Mouse (Mus musculus) thymus, adult 2 months (tissue): ENCODE measurements around the gene Prkci. TPM values are rescaled to one million over a fixed set of nuclear protein-coding genes. Genes with fewer than 3 reads are reported as not detected.

Experiments
- DNase-seq: peaks from one replicate; pipeline ENCODE4 v3.0.0; 2021
- H3K27ac ChIP-seq: fragments of 200-500 bp; 2 replicates; pipeline ENCODE4 v1.5.1; 2012; ENCODE audit warnings: low read length, control low read depth; ENCODE audit not compliant: control insufficient read depth, insufficient read depth
- H3K27me3 ChIP-seq: fragments of 200-500 bp; 2 replicates; pipeline ENCODE4 v1.6.1; 2012; ENCODE audit warnings: mild to moderate bottlenecking, low read length, moderate library complexity, mixed read lengths; ENCODE audit not compliant: control insufficient read depth, insufficient read depth
- H3K36me3 ChIP-seq: fragments of 200-500 bp; 2 replicates; pipeline ENCODE4 v1.6.1; 2012; ENCODE audit warnings: mild to moderate bottlenecking, low read length, moderate library complexity; ENCODE audit not compliant: control insufficient read depth, insufficient read depth
- H3K4me1 ChIP-seq: fragments of 200-500 bp; replicated peaks from 2 replicates; pipeline ENCODE4 v1.6.1; 2012; ENCODE audit warnings: low read length; ENCODE audit not compliant: control insufficient read depth, insufficient read depth
- H3K4me3 ChIP-seq: fragments of 200-500 bp; 2 replicates; pipeline ENCODE4 v1.5.1; 2012; ENCODE audit warnings: mild to moderate bottlenecking, low read length, control low read depth, moderate library complexity; ENCODE audit not compliant: control insufficient read depth, insufficient read depth
- CTCF ChIP-seq: fragments of 200-500 bp; IDR thresholded peaks from 2 replicates; pipeline ENCODE4 v1.5.1; 2012; ENCODE audit warnings: mild to moderate bottlenecking, control low read depth, low read length, moderate library complexity, borderline replicate concordance; ENCODE audit not compliant: control insufficient read depth, poor library complexity, insufficient read depth; ENCODE audit errors: extremely low read depth
- POLR2A ChIP-seq: fragments of 200-500 bp; IDR thresholded peaks from 2 replicates; pipeline ENCODE4 v1.6.1; 2012; ENCODE audit warnings: mild to moderate bottlenecking, low read length, control low read depth, moderate library complexity; ENCODE audit not compliant: control insufficient read depth, poor library complexity, insufficient read depth; ENCODE audit errors: extremely low read depth
- WGBS: fragments of 180-500 bp; shearing (Covaris S2); methylation state at CpG from one replicate; pipeline ENCODE4 v1.1.7; 2018; 5-methylcytosine and 5-hydroxymethylcytosine counted together
- polyA plus RNA-seq: library from polyadenylated mRNA; depleted of rRNA; stranded (reverse); fragments of >200 nt; gene quantifications from 2 replicates; pipeline ENCODE4 v1.2.3, GENCODE M21; 2012

The Prkci gene
- polyA plus RNA-seq, 1 experiment = 12.8 TPM

DNA sequence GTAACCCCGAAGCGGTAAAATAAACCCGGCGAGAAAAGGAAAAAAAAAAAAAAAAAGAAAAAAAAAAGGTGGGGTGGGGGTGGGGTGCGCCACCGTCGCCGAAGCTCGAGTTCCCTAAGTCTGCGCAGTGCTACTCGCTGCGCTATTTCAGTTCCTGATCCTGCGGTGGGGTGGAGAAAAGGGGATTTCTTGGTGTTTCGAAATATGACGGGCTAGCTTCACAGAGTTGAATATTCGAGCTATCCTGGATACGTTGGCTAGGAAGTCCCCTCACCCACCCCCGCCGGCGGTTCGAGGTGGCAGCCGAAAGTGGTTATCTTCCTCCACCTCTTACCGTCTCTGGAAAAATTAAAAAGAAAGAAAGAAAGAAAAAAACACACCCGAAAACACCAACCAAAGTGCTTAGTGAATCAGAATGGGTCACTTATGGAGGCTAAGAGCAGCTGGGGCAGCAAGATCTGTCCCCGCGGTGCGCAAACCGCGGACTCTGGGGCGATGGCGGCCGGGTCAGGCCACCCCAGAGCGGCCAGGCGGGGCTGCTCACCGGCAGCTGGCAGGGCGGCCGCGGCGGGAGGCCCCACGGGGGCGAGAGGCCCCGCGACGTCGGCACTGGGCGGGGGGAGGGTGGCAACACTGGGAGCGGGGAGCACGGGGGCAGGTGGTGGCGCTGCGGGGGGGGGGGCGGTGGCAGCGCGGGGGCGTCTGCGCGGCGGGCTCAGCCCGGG lies 98.2 kb downstream of the Prkci start:
- H3K27ac ChIP-seq = peak overlapping the region; percentile 96
- H3K4me3 ChIP-seq = peak overlapping the region; percentile 67
- peak; percentile 67 for DNase-seq
- no peaks in the 10 kb centered on the region for H3K36me3 ChIP-seq
- H3K27me3 ChIP-seq = no peaks in the 10 kb centered on the region
- WGBS = under 1% methylated on average over 55 of the region's 58 CpGs
- H3K4me1 ChIP-seq = peaks cover 13% of the 10 kb centered on the region
- TF ChIP-seq CTCF (peak; percentile 53; the same call in 1 of the 2 replicates), POLR2A (no peak; the same call in 1 of the 2 replicates)

GRCm38 (mm10) chr3:31094531-31095178 lies 99.1 kb downstream of the Prkci start, which contains the start of gene Skil:
TSS of gene Skil (plus strand) at chr3:31095058.
- peak; percentile 91 for DNase-seq
- no peaks in the 10 kb centered on the region for H3K36me3 ChIP-seq
- no peaks in the 10 kb centered on the region for H3K27me3 ChIP-seq
- peaks cover 13% of the 10 kb centered on the region for H3K4me1 ChIP-seq
- TF ChIP-seq POLR2A = peak; percentile 56; the same call in 1 of the 2 replicates
- 0 out of 2 replicates have a peak, but pooled peaks have one; percentile 11 for TF ChIP-seq CTCF
- H3K4me3 ChIP-seq = peak within 1 kb of the TSS; percentile 67
- H3K27ac ChIP-seq = peak within 1 kb of the TSS; percentile 96
- 2% methylated on average over 78 of the region's 109 CpGs for WGBS

GRCm38 (mm10) chr3:31095179-31095490 lies 99.6 kb downstream of the Prkci start:
- peak overlapping the region; percentile 19; the same call in 1 of the 2 replicates for H3K27ac ChIP-seq
- peak overlapping the region; percentile 59 for H3K4me3 ChIP-seq
- DNase-seq = no peak
- WGBS = under 1% methylated on average over 39 of the region's 39 CpGs
- peaks cover 13% of the 10 kb centered on the region for H3K4me1 ChIP-seq
- no peaks in the 10 kb centered on the region for H3K27me3 ChIP-seq
- H3K36me3 ChIP-seq = no peaks in the 10 kb centered on the region
- no peak for TF ChIP-seq POLR2A
- no peak for TF ChIP-seq CTCF

DNA sequence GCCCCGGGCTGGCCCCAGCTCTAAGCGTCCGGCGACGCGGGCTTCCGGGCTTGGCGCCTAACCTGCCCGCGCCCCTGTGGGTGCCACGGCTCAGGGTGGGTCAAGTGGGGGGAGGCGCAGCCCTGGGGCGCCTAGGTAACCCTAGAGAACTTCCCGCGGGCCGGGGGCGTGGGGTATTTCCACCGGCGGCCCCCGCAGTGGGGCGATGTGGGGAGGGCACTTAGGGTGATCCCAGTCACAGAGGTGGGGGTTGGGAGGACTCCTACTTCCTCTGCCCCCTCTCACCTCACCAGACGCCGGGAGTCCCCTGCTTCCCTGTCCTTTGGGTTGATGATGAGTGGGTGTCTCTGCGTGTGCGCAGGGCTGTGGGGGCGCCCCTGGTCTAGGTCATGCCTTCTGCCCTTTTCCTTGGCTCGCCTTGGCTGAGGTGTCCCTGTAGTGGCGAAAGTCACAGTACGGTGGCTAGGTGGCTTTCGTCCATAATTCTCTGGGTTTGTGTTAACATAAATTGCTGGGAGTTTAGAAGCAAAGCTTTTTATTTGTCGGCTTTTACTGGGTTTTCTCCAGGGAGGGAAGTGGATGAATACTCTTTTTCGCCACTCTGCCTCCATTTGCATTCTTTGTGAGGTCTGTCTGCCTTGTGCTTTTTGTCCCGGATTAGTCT lies 100.1 kb downstream of the Prkci start:
- 6% methylated on average over 33 of the region's 33 CpGs for WGBS
- Histone ChIP-seq H3K4me1 (peaks cover 13% of the 10 kb centered on the region), H3K27me3 (no peaks in the 10 kb centered on the region), H3K27ac (peak overlapping the region; percentile 54; the same call in 1 of the 2 replicates), H3K4me3 (peak overlapping the region; percentile 59), H3K36me3 (no peaks in the 10 kb centered on the region)
- peak; percentile 64 for DNase-seq
- TF ChIP-seq CTCF (no peak), POLR2A (no peak)

DNA sequence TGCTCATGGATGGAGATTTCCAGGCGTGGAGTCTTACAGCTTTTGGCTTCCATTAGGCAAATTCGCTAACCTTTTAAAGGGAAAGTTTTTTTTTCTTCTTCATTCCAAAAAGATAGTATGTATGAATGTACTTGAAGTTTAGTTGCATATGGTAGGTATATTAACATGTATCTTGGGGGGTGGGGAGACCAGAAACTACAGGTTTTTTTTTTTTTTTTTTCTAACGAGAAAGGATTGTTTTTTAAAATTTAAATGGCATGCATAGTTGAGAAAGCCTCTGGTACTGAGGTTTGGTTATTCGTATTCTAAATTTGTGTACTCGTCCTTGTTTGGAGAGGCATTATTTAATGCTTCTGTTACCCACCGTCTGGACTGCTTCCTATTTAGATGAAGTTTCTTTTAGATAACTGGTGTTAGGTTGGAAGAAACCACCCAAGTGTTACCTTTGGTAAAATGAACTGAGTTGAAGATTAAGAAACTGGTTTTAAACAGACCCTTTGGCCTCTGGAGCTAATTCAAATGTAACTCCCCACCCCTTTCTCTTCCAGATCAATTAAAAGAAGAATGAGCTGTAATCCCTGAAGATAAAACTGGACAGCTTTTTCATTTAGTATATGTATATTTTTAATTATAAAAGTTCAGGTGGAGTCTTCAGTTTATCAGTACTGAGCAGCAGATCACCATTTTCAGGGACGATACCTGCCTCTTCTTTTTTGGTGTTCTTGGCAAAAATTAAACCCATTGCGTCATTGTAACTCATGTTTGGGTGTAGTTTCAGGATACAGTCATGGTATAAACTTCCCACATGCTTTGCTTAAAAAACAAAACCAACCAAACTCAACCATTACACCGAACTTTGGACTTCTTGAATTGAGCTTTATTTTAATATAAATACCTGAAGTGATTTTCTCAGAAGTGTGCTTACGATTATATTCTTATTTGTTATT lies 100.9 kb downstream of the Prkci start:
- TF ChIP-seq CTCF (no peak), POLR2A (no peak)
- WGBS = 78% methylated on average over 10 of the region's 10 CpGs
- Histone ChIP-seq H3K27me3 (no peaks in the 10 kb centered on the region), H3K27ac (no peak overlapping the region), H3K4me1 (peaks cover 13% of the 10 kb centered on the region), H3K36me3 (no peaks in the 10 kb centered on the region), H3K4me3 (peak overlapping the region; percentile 59; the same call in 1 of the 2 replicates)
- DNase-seq = no peak

- no peak overlapping the region for H3K27ac ChIP-seq
- H3K4me1 ChIP-seq = peaks cover 13% of the 10 kb centered on the region
- H3K27me3 ChIP-seq = no peaks in the 10 kb centered on the region
- TF ChIP-seq POLR2A (no peak), CTCF (no peak)
- H3K4me3 ChIP-seq = no peak overlapping the region
- no peaks in the 10 kb centered on the region for H3K36me3 ChIP-seq
- 97% methylated on average over 13 of the region's 13 CpGs for WGBS
- no peak for DNase-seq
Measured at GRCm38 (mm10) chr3:31097102-31097720, 101.7 kb downstream of the Prkci start.
